Mouse (Mus musculus) midbrain, postnatal 0 days (tissue): ENCODE measurements around the gene Hif3a. TPM values are rescaled to one million over a fixed set of nuclear protein-coding genes. Genes with fewer than 3 reads are reported as not detected.

Experiments used
- ATAC-seq: fragments of 200-750 bp; cut with Nextera tagmentation; 2 replicates; pipeline ENCODE4 v1.8.0; 2017; ENCODE audit warnings: moderate number of reproducible peaks, mild to moderate bottlenecking, moderate TSS enrichment, moderate library complexity; ENCODE audit not compliant: low FRiP score
- DNase-seq: peaks from one replicate; pipeline ENCODE4 v3.0.0-alpha.2; 2015; ENCODE audit warnings: low spot score
- H3K27ac ChIP-seq: fragments of 300-500 bp; sonication (generic); 2 replicates; pipeline ENCODE4 v1.5.1; 2014; ENCODE audit warnings: low read depth, mild to moderate bottlenecking, low read length, mixed read lengths
- H3K27me3 ChIP-seq: fragments of 300-500 bp; sonication (generic); 2 replicates; pipeline ENCODE4 v1.6.1; 2014; ENCODE audit warnings: low read length, control low read depth, mixed read lengths; ENCODE audit not compliant: insufficient read depth
- H3K36me3 ChIP-seq: fragments of 300-500 bp; sonication (generic); 2 replicates; pipeline ENCODE4 v1.6.1; 2014; ENCODE audit warnings: low read length, control low read depth, mixed read lengths; ENCODE audit not compliant: insufficient read depth
- H3K4me1 ChIP-seq: fragments of 300-500 bp; sonication (generic); 2 replicates; pipeline ENCODE4 v1.6.1; 2014; ENCODE audit warnings: mild to moderate bottlenecking, control low read depth, antibody characterized with exemption, low read length, mixed read lengths; ENCODE audit not compliant: insufficient read depth
- H3K4me2 ChIP-seq: fragments of 300-500 bp; sonication (generic); 2 replicates; pipeline ENCODE4 v1.6.1; 2014; ENCODE audit warnings: low read depth, mild to moderate bottlenecking, low read length, mixed read lengths; ENCODE audit not compliant: poor library complexity, severe bottlenecking
- H3K4me3 ChIP-seq: fragments of 300-500 bp; sonication (generic); 2 replicates; pipeline ENCODE4 v1.5.1; 2014; ENCODE audit warnings: low read depth, mild to moderate bottlenecking, low read length, moderate library complexity
- H3K9ac ChIP-seq: fragments of 300-500 bp; sonication (generic); replicated peaks from 2 replicates; pipeline ENCODE4 v1.6.1; 2014; ENCODE audit warnings: mild to moderate bottlenecking, low read length, moderate library complexity, mixed read lengths; ENCODE audit not compliant: poor library complexity, severe bottlenecking
- H3K9me3 ChIP-seq: fragments of 300-500 bp; sonication (generic); 2 replicates; pipeline ENCODE4 v1.6.1; 2016; ENCODE audit warnings: low read length, control low read depth
- CTCF ChIP-seq: IDR thresholded peaks from 2 replicates; pipeline ENCODE4 v1.5.1; 2016; ENCODE audit warnings: antibody characterized with exemption, mild to moderate bottlenecking
- WGBS: fragments of 180-500 bp; shearing (Covaris S2); extraction: QIAGEN DNeasy Blood & Tissue Kit; methylation state at CpG from one replicate; pipeline ENCODE4 v1.1.7; 2014; 5-methylcytosine and 5-hydroxymethylcytosine counted together
- polyA plus RNA-seq: library from polyadenylated mRNA; unstranded; fragments of >200 nt; fragmentation: Nextera tagmentation; extraction: Ambion mirVana; gene quantifications from 2 replicates; pipeline ENCODE4 v1.2.1, GENCODE M21; 2015
- total RNA-seq: library from RNA; depleted of rRNA; stranded (reverse); fragments of >200 nt; gene quantifications from 2 replicates; pipeline ENCODE4 v1.2.3, GENCODE M21; 2014

Hif3a gene
- total and polyA plus RNA-seq, 2 experiments from 2014 or later, result 2.7 to 13.6 TPM

DNA sequence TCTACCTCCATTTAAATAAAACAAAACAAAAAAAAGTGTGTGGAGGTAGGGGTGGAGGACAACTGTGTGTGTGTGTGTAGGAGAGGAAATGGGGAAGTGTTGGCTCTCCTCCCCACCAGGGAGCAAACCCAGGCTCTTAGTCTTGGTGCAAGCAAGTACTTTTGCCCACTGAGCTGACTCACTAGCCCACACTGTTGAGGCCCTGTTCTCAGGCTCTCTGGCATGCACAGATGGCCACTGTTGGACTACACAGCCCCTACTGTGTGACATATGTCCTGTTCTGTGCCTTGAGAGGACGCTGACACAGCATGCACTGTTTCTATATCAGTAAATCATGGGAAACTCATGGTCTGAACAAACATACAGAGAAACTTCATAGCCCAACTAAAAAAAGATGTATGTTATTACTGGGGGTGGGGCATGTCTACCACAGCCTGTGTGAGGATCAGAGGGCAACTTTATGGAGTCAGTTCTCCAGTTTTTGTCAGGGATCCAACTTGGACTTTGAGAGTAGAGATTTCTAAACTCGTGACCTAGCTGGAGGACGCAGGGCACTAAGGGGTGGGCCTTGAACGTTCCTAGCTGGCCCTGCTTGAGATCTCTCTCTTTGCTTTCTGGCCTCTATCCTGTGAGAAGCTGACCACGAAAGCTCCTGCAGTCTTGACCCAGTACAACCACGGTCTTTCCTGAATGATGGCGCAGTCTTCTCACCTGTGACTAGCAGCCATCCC lies 58.8 kb downstream of the Hif3a start:
- ATAC-seq (no peak), DNase-seq (peak; percentile 22)
- no peak overlapping the region for H3K4me2 ChIP-seq
- 79% methylated on average over 7 of the region's 7 CpGs for WGBS
- no peaks in the 10 kb centered on the region for H3K4me1 ChIP-seq
- H3K36me3 ChIP-seq, result peaks cover 42% of the 10 kb centered on the region
- TF ChIP-seq CTCF, result no peak
- H3K9ac ChIP-seq, result no peak overlapping the region
- no peak overlapping the region for H3K4me3 ChIP-seq
- H3K27ac ChIP-seq, result no peak overlapping the region
- H3K27me3 ChIP-seq, result no peaks in the 10 kb centered on the region
- no peaks in the 10 kb centered on the region for H3K9me3 ChIP-seq

DNA sequence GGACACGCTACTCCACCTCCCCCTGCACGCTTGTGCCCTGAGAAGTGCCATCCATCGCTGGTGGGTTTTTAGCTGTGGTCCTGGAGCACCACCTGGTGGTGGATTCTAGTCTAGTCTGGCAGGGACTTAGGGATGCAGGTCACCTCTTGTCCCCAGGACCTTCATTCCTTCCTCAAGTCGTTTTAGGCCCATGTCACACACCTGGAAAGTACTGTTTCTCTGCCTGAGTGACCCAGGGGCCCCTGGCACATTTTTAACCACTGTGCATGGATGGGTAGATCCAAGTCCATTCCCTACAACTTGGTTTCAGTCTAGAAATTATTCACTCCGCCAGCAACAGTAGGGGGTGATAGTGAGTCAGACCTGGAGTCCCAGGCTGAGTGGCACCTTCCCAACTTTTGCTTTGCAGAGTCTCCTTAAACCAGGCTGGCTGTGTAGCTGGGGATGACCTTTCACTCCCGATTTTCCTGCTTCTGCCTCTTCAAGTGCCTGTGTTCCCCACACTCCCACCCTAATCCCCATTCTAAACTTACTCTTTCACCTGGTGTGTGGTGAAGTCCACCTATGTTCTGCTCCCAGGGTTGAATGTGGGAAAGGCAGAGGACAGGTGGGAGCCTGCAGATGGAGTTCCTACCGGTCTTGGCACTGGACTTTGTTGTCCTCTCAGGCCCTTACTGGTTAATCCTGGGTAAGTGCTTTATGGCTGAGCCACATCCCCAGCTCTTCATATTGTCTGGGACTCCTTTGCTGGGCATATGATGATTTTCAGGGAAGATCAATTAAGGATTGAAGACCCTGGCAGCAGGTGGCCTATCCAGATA lies 59.6 kb downstream of the Hif3a start:
- peak; percentile 92 for TF ChIP-seq CTCF
- H3K4me3 ChIP-seq, result no peak overlapping the region
- ATAC-seq, result peak; percentile 67
- H3K27ac ChIP-seq, result no peak overlapping the region
- WGBS, result 11% methylated on average over 7 of the region's 7 CpGs
- no peaks in the 10 kb centered on the region for H3K9me3 ChIP-seq
- peak; percentile 86 for DNase-seq
- no peaks in the 10 kb centered on the region for H3K4me1 ChIP-seq
- no peak overlapping the region for H3K4me2 ChIP-seq
- no peaks in the 10 kb centered on the region for H3K27me3 ChIP-seq
- peaks cover 34% of the 10 kb centered on the region for H3K36me3 ChIP-seq
- no peak overlapping the region for H3K9ac ChIP-seq

DNA sequence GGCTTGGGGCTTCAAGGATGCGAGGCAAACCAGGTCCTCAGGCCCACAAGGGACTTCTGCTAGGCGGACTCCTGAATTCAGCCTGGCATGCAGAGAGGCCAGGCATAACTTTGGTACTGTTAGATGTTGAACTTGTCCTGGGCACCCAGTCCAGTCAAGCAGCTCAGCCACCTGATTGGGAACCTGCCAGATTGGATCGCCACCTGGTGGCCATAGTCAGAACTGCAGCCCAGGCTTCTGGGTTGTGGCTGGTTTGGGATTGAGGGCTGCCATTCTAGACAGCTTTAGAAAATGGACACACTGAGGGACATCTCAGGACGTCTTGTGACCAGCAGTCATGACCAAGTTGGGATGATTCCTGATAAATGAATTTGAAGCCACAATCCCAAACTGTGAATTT lies 62.6 kb downstream of the Hif3a start:
- DNase-seq (peak; percentile 77), ATAC-seq (peak; percentile 22; the same call in 1 of the 2 replicates)
- Histone ChIP-seq H3K4me2 (no peak overlapping the region), H3K9me3 (no peaks in the 10 kb centered on the region), H3K36me3 (peaks cover 5% of the 10 kb centered on the region), H3K27me3 (no peaks in the 10 kb centered on the region), H3K9ac (no peak overlapping the region), H3K4me1 (0 out of 2 replicates have a peak, but pooled peaks cover 4% of the 10 kb centered on the region), H3K4me3 (no peak overlapping the region), H3K27ac (no peak overlapping the region)
- peak; percentile 99 for TF ChIP-seq CTCF
- WGBS, result 20% methylated on average over 4 of the region's 4 CpGs

DNA sequence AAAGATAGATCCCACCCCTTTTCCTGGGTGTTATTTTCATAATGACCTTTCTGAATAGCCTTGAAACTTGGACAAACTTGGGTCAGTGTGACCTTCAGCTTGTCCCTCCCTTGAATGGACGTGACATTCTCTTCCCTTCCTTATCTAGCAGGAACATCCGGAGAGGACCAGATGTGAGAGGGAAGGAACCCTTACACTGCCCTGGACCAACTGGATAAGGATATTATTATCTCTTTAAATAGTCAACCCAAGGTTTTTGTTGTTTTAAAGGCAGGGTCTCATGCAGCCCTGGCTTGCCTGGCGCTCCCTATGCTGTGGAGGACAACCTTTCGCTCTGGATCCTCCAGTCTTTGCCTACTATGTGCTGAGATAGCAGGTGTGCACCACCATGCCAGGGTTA lies 63.0 kb downstream of the Hif3a start:
- Histone ChIP-seq H3K27me3 (no peaks in the 10 kb centered on the region), H3K9me3 (no peaks in the 10 kb centered on the region), H3K36me3 (peaks cover 3% of the 10 kb centered on the region; the same call in 1 of the 2 replicates), H3K27ac (no peak overlapping the region), H3K4me3 (no peak overlapping the region), H3K4me1 (0 out of 2 replicates have a peak, but pooled peaks cover 4% of the 10 kb centered on the region), H3K4me2 (no peak overlapping the region), H3K9ac (no peak overlapping the region)
- TF ChIP-seq CTCF, result no peak
- ATAC-seq (no peak; the same call in 1 of the 2 replicates), DNase-seq (no peak)
- 68% methylated on average over 4 of the region's 4 CpGs for WGBS

DNA sequence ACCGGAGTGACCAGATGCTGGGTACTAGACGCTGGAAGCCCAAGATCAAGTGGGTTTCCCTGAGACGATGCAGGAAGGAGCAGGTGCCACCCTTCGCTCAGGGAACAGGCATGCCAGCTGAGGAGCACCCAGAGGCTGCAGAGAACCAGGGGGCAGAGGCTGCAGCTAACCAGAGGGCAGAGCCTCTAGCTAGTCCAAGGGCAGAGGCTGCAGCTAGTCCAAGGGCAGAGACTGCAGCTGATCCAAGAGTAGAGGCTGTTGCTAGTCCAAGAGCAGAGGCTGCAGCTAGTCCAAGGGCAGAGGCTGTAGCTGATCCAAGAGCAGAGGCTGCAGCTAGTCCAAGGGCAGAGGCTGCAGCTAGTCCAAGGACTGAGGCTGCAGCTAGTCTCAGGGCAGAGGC lies 66.9 kb downstream of the Hif3a start:
- Histone ChIP-seq H3K9ac (0 out of 2 replicates have a peak overlapping the region, but pooled peaks have one; percentile 13), H3K27ac (no peak overlapping the region)
- WGBS, result 90% methylated on average over 4 of the region's 4 CpGs

DNA sequence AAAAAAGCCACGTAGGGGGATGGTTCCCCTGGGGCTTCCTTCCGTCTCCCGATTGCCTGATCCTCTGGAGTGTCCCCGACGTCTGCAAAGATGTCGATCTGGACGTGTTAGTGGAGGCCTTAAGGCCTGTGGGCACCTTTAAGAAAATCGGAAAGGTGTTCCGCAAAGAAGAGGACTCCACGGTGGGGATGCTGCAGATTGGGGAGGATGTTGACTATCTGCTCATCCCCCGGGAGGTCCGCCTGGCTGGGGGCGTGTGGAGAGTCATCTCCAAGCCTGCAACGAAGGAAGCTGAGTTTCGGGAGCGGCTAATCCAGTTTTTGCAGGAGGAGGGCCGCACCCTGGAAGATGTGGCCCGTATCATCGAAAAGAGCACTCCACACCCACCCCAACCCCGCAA lies 67.8 kb downstream of the Hif3a start:
- Histone ChIP-seq H3K9me3 (no peaks in the 10 kb centered on the region), H3K4me3 (peak overlapping the region; percentile 30), H3K27me3 (no peaks in the 10 kb centered on the region), H3K27ac (peak overlapping the region; percentile 32; the same call in 1 of the 2 replicates), H3K4me2 (peak overlapping the region; percentile 44), H3K4me1 (peaks cover 16% of the 10 kb centered on the region), H3K9ac (peak overlapping the region; percentile 50), H3K36me3 (no peaks in the 10 kb centered on the region)
- WGBS, result 14% methylated on average over 20 of the region's 20 CpGs
- DNase-seq, result no peak
- ATAC-seq, result no peak
- TF ChIP-seq CTCF, result no peak

More for the DNA sequence above, 66.9 kb downstream of the Hif3a start:
- H3K4me1 ChIP-seq, result peaks cover 13% of the 10 kb centered on the region
- H3K27me3 ChIP-seq, result no peaks in the 10 kb centered on the region
- no peaks in the 10 kb centered on the region for H3K9me3 ChIP-seq
- no peaks in the 10 kb centered on the region for H3K36me3 ChIP-seq
- no peak for ATAC-seq
- no peak for TF ChIP-seq CTCF
- H3K4me2 ChIP-seq, result peak overlapping the region; percentile 44
- H3K4me3 ChIP-seq, result no peak overlapping the region
- no peak for DNase-seq
